Mouse (Mus musculus): ENCODE measurements around the gene Upk3b. TPM values are rescaled to one million over a fixed set of nuclear protein-coding genes. Genes with fewer than 3 reads are reported as not detected.
A peak's percentile ranks its signal among the peaks of the same experiment; 100 is the strongest.

The Upk3b gene
- polyA plus RNA-seq, 1 experiment from 2014 or later = 0.13 TPM

DNA sequence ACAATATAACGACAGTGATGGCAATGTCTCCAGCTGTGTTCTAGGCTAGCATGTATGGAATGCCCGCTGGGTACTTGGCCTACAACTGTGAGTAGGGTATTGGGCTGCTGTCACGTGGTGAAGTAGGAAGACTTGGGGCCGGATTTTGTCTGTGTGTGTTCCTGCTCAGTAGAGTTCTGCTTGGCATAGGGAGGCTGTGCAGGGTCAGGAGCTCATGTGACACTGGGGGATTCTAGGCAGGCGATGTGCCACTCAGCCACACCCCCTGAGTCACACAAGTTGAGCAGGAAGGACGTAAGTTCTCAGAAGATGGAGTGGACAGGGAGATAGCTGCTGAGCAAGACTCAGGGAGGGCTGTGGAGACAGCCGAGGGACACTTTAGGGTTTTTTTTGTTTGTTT, 30.6 kb upstream of the Upk3b start:
- 83% methylated on average over 7 of the region's 7 CpGs for WGBS

DNA sequence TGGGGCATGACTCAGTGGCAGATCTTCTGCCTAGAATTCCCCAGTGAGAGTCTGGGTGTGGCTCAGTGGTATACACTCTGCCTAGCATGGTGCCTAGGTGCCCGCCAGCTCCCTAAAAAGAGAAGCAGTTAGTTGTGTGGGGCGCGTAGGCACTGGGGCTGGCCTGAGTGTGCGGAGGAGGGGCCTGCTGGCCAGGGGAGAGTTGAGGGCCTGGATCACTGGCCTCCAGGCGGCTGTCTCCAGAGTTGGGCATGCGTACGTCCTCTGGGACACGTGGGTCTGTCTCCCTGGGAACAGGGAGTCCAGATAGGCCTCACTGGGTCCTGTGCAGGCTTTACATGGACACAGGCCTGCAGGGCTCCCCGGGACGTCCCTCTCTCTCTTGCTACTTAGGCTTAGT, 23.4 kb upstream of the Upk3b start:
- no peak overlapping the region for H3K4me2 ChIP-seq
- H3K36me3 ChIP-seq = peaks cover 66% of the 10 kb centered on the region
- no peak overlapping the region for H3K4me3 ChIP-seq (replicated peaks)
- no peak overlapping the region for H3K9ac ChIP-seq (replicated peaks)
- no peaks in the 10 kb centered on the region for H3K27me3 ChIP-seq
- H3K27ac ChIP-seq = no peak overlapping the region; the same call in 1 of the 2 replicates
- no peaks in the 10 kb centered on the region for H3K9me3 ChIP-seq
- H3K4me1 ChIP-seq (replicated peaks) = peaks cover 9% of the 10 kb centered on the region; the same call in 1 of the 2 replicates
- 90% methylated on average over 10 of the region's 10 CpGs for whole genome bisulfite sequencing
- no peak for ATAC-seq (ENCODE audit: insufficient number of reproducible peaks, insufficient read depth, low FRiP score, low TSS enrichment, low read depth)

More for the DNA sequence above, 30.6 kb upstream of the Upk3b start:
- Histone ChIP-seq H3K36me3 (peaks cover 47% of the 10 kb centered on the region), H3K27me3 (no peaks in the 10 kb centered on the region), H3K9ac (replicated peaks) (no peak overlapping the region), H3K9me3 (no peaks in the 10 kb centered on the region), H3K4me2 (no peak overlapping the region), H3K27ac (no peak overlapping the region), H3K4me1 (replicated peaks) (peaks cover 28% of the 10 kb centered on the region), H3K4me3 (replicated peaks) (no peak overlapping the region)
- ATAC-seq (ENCODE audit: insufficient number of reproducible peaks, insufficient read depth, low FRiP score, low TSS enrichment, low read depth) = no peak

GRCm38 (mm10) chr5:136015586-136015985, 22.7 kb upstream of the Upk3b start:
- ATAC-seq (ENCODE audit: insufficient number of reproducible peaks, insufficient read depth, low FRiP score, low TSS enrichment, low read depth) = no peak
- no peaks in the 10 kb centered on the region for H3K27me3 ChIP-seq
- peaks cover 9% of the 10 kb centered on the region; the same call in 1 of the 2 replicates for H3K4me1 ChIP-seq (replicated peaks)
- H3K4me3 ChIP-seq (replicated peaks) = no peak overlapping the region
- H3K9ac ChIP-seq (replicated peaks) = 0 out of 2 replicates have a peak overlapping the region, but pooled peaks have one; percentile 12
- WGBS = 81% methylated on average over 10 of the region's 10 CpGs
- H3K36me3 ChIP-seq = peaks cover 66% of the 10 kb centered on the region
- H3K27ac ChIP-seq = no peak overlapping the region
- H3K4me2 ChIP-seq = no peak overlapping the region
- H3K9me3 ChIP-seq = no peaks in the 10 kb centered on the region

DNA sequence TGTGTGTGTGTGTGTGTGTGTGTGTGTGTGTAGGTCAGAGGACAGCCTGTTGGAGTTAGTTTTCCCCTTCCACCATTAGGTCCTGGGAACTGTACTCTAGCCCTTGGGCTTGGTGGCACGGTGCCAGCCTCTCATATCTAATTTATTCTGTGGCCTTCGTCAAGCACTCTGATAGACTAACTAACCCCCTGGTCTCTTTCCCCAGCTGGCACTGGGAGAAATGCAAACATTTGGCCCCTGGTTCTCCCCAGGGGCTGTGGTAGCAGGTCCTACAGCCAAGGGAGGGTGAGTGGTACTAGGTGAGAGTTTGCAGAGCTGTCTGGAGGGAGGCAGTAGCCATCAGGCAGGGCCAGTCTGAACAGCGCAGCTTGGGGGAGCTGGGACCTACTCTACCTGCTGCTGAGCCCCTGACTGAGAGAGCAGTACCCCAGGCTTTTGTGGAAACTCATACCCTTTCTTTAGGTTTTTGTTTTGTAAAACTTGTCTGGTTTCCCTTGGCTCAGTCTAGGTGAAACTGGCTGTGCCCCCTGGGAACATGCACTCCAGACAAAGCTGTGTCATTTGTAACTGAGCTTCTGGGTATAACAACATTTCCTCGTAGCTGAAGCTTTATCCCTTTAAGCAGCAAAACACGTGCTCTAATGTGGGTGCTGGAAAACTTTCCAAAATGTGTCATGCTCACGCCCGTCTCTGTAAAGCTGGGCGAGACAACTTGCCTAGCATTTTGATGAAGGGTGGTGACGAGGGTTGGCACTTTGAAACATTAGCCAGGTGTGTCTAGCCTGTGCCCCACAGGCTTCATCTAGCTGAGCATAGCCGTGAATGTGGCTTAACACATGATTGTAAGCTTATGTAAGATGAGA, 22.1 kb upstream of the Upk3b start:
- no peak for ATAC-seq (ENCODE audit: insufficient number of reproducible peaks, insufficient read depth, low FRiP score, low TSS enrichment, low read depth)
- Histone ChIP-seq H3K9me3 (no peaks in the 10 kb centered on the region), H3K9ac (replicated peaks) (no peak overlapping the region), H3K4me3 (replicated peaks) (no peak overlapping the region), H3K27me3 (no peaks in the 10 kb centered on the region), H3K27ac (0 out of 2 replicates have a peak overlapping the region, but pooled peaks have one; percentile 24), H3K4me1 (replicated peaks) (peaks cover 9% of the 10 kb centered on the region; the same call in 1 of the 2 replicates), H3K4me2 (no peak overlapping the region), H3K36me3 (peaks cover 66% of the 10 kb centered on the region)
- WGBS = 77% methylated on average over 10 of the region's 10 CpGs

- no peaks in the 10 kb centered on the region for H3K27me3 ChIP-seq
- no peak overlapping the region for H3K9ac ChIP-seq (replicated peaks)
- H3K9me3 ChIP-seq = no peaks in the 10 kb centered on the region
- no peak for ATAC-seq (ENCODE audit: insufficient number of reproducible peaks, insufficient read depth, low FRiP score, low TSS enrichment, low read depth)
- H3K4me1 ChIP-seq (replicated peaks) = peaks cover 9% of the 10 kb centered on the region; the same call in 1 of the 2 replicates
- H3K4me2 ChIP-seq = no peak overlapping the region
- H3K4me3 ChIP-seq (replicated peaks) = no peak overlapping the region
- H3K36me3 ChIP-seq = peaks cover 66% of the 10 kb centered on the region
- H3K27ac ChIP-seq = no peak overlapping the region
- WGBS = 93% methylated on average over 6 of the region's 6 CpGs
Measured at GRCm38 (mm10) chr5:136017262-136017661, 21.0 kb upstream of the Upk3b start.

GRCm38 (mm10) chr5:136018726-136019125, 19.6 kb upstream of the Upk3b start:
- no peak for ATAC-seq (ENCODE audit: insufficient number of reproducible peaks, insufficient read depth, low FRiP score, low TSS enrichment, low read depth)
- Histone ChIP-seq H3K27ac (no peak overlapping the region), H3K27me3 (no peaks in the 10 kb centered on the region), H3K4me3 (replicated peaks) (no peak overlapping the region), H3K4me1 (replicated peaks) (peaks cover 9% of the 10 kb centered on the region; the same call in 1 of the 2 replicates), H3K9ac (replicated peaks) (no peak overlapping the region), H3K36me3 (peaks cover 60% of the 10 kb centered on the region), H3K4me2 (no peak overlapping the region), H3K9me3 (no peaks in the 10 kb centered on the region)
- WGBS = 94% methylated on average over 2 of the region's 2 CpGs

GRCm38 (mm10) chr5:136019907-136020306, 18.4 kb upstream of the Upk3b start:
- Histone ChIP-seq H3K36me3 (peaks cover 59% of the 10 kb centered on the region), H3K4me3 (replicated peaks) (no peak overlapping the region), H3K27ac (no peak overlapping the region), H3K9ac (replicated peaks) (no peak overlapping the region), H3K27me3 (no peaks in the 10 kb centered on the region), H3K4me2 (no peak overlapping the region), H3K9me3 (no peaks in the 10 kb centered on the region), H3K4me1 (replicated peaks) (peaks cover 9% of the 10 kb centered on the region; the same call in 1 of the 2 replicates)
- no peak for ATAC-seq (ENCODE audit: insufficient number of reproducible peaks, insufficient read depth, low FRiP score, low TSS enrichment, low read depth)
- 32% methylated on average over 1 of the region's 1 CpGs for WGBS

DNA sequence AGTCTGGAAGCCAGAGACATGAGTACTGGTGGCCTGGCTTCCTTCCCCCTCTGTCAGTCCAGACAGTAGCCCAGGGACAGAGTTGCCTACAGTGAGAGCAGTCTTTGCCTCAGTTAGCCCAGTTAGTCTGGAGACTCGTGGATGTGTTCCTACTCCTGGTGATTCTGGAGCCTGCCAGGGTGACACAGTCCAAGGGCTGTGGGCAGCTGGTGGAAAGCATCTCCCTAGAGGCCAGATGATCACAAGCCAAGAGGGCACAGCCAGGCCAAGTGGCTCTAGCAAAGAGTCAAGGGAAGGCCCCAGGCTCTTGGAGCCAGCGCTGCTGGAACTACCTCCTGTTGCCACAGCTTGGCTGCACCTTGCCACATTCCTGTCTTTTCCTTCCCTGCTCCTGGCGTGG, 12.6 kb upstream of the Upk3b start:
- no peaks in the 10 kb centered on the region for H3K9me3 ChIP-seq

DNA sequence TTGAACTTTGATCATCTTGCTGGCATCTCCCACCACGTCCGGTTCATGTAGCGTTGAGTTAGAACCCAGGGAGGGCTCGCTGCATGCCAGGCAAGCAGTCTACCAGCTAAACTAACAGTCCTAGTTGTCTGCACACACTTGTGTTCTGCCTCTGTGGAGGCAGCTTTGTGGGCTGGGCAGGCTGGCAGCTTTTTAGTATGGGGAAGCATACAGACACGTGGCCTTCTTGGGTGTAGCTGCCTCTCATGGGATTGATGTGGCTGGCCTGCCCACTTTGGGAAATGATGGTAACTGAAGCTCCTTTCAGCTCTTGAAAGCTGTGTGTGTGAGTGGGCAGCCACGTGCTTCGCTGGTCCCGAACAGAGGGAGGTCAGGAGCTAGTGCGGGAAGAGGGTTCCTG, 11.4 kb upstream of the Upk3b start:
- 92% methylated on average over 9 of the region's 9 CpGs for WGBS
- no peak for ATAC-seq (ENCODE audit: insufficient number of reproducible peaks, insufficient read depth, low FRiP score, low TSS enrichment, low read depth)
- Histone ChIP-seq H3K27me3 (no peaks in the 10 kb centered on the region), H3K4me3 (replicated peaks) (no peak overlapping the region), H3K4me1 (replicated peaks) (no peaks in the 10 kb centered on the region), H3K4me2 (no peak overlapping the region), H3K9ac (replicated peaks) (no peak overlapping the region), H3K36me3 (peaks cover 92% of the 10 kb centered on the region), H3K9me3 (no peaks in the 10 kb centered on the region), H3K27ac (no peak overlapping the region)

More for the DNA sequence above, 12.6 kb upstream of the Upk3b start:
- no peak overlapping the region for H3K4me2 ChIP-seq
- H3K9ac ChIP-seq (replicated peaks) = no peak overlapping the region
- 81% methylated on average over 3 of the region's 3 CpGs for WGBS
- H3K4me1 ChIP-seq (replicated peaks) = no peaks in the 10 kb centered on the region
- no peak overlapping the region for H3K27ac ChIP-seq
- H3K27me3 ChIP-seq = no peaks in the 10 kb centered on the region
- ATAC-seq (ENCODE audit: insufficient number of reproducible peaks, insufficient read depth, low FRiP score, low TSS enrichment, low read depth) = no peak
- H3K4me3 ChIP-seq (replicated peaks) = no peak overlapping the region
- peaks cover 92% of the 10 kb centered on the region for H3K36me3 ChIP-seq

DNA sequence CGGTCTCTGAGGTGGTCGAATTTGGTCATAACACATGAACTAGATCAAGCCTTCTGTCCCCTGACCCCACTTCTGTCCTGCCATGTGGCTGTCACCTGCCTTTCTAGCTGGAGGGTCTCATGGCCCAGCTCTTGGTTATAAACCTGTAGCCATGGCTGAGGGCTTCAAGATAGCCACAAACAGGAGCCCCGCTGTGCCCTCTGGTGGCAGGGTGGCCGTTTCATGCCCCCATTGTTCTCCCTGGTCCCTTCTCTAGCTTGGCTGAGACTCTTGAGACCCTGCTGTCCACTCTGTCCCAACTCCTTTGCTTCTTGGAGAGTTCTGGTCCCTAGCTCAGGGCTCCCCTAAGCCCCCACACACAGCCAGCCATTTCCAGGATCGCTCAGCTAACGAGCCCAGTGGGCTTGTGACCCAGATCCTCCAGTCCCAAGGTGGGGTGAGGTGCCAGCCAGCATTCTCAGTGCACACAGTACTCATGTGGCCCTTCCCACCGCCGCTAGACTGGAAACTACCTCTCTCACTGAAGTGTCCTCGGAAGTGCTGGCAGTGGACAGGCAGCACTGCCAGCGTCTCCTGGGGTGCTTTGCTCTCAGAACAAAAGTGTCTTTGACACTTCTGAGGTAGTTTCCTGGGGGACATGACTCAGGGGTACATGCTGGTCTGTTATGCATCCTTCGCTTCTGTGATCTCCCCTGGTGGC, 10.5 kb upstream of the Upk3b start:
- Histone ChIP-seq H3K4me3 (replicated peaks) (no peak overlapping the region), H3K4me2 (no peak overlapping the region), H3K27me3 (no peaks in the 10 kb centered on the region), H3K9ac (replicated peaks) (no peak overlapping the region), H3K9me3 (no peaks in the 10 kb centered on the region), H3K27ac (no peak overlapping the region), H3K4me1 (replicated peaks) (no peaks in the 10 kb centered on the region), H3K36me3 (peaks cover 93% of the 10 kb centered on the region)
- ATAC-seq (ENCODE audit: insufficient number of reproducible peaks, insufficient read depth, low FRiP score, low TSS enrichment, low read depth) = no peak
- 81% methylated on average over 11 of the region's 11 CpGs for WGBS

- H3K9ac ChIP-seq (replicated peaks) = no peak overlapping the region
- H3K4me3 ChIP-seq (replicated peaks) = no peak overlapping the region
- WGBS = 77% methylated on average over 4 of the region's 4 CpGs
- no peak for ATAC-seq (ENCODE audit: insufficient number of reproducible peaks, insufficient read depth, low FRiP score, low TSS enrichment, low read depth)
- H3K4me2 ChIP-seq = no peak overlapping the region
- H3K36me3 ChIP-seq = peaks cover 36% of the 10 kb centered on the region
- H3K4me1 ChIP-seq (replicated peaks) = no peaks in the 10 kb centered on the region
- no peaks in the 10 kb centered on the region for H3K9me3 ChIP-seq
- no peaks in the 10 kb centered on the region for H3K27me3 ChIP-seq
- H3K27ac ChIP-seq = no peak overlapping the region
Measured at GRCm38 (mm10) chr5:136034868-136035267, 3.4 kb upstream of the Upk3b start.
